Mouse (Mus musculus) liver, embryonic 14.5 days (tissue): ENCODE results near the gene Sumf1. TPM values are rescaled to one million over a fixed set of nuclear protein-coding genes. Genes with fewer than 3 reads are reported as not detected.

ENCODE experiments used
- ATAC-seq: fragments of 200-750 bp; cut with Nextera tagmentation; 2 replicates; pipeline ENCODE4 v1.8.0; 2017; ENCODE audit warnings: moderate number of reproducible peaks, mild to moderate bottlenecking, moderate library complexity; ENCODE audit not compliant: insufficient read depth
- DNase-seq, 3 experiments: peaks; one replicate each; pipeline ENCODE4 v3.0.0-alpha.2; 2012 to 2013; ENCODE audit warnings: low read depth in 3 of 3, low spot score in 3 of 3
- H3K27ac ChIP-seq: fragments of 300-500 bp; sonication (generic); 2 replicates; pipeline ENCODE4 v1.5.1; 2014; ENCODE audit warnings: moderate library complexity, mild to moderate bottlenecking, control low read depth, inconsistent platforms
- H3K27me3 ChIP-seq: fragments of 300-500 bp; sonication (generic); 2 replicates; pipeline ENCODE4 v1.6.1; 2014; ENCODE audit warnings: mild to moderate bottlenecking, low read length, moderate library complexity; ENCODE audit not compliant: control insufficient read depth, insufficient read depth
- H3K36me3 ChIP-seq: fragments of 300-500 bp; sonication (generic); replicated peaks from 2 replicates; pipeline ENCODE4 v1.6.1; 2014; ENCODE audit warnings: low read depth; ENCODE audit not compliant: control insufficient read depth, insufficient read depth
- H3K4me1 ChIP-seq, 2 experiments: fragments of 200-500 bp in 1 of 2; fragments of 300-500 bp in 1 of 2; sonication (generic) in 1 of 2; replicated peaks; 2 replicates each; pipeline ENCODE4 v1.6.1; 2012 to 2014; ENCODE audit warnings: antibody characterized with exemption in 1 of 2, inconsistent platforms in 1 of 2, low read length in 1 of 2; ENCODE audit not compliant: control insufficient read depth in 2 of 2, insufficient read depth in 2 of 2
- H3K4me2 ChIP-seq: fragments of 300-500 bp; sonication (generic); 2 replicates; pipeline ENCODE4 v1.6.1; 2014; ENCODE audit warnings: low read depth, mild to moderate bottlenecking, control low read depth, moderate library complexity
- H3K4me3 ChIP-seq, 2 experiments: fragments of 200-500 bp in 1 of 2; fragments of 300-500 bp in 1 of 2; sonication (generic) in 1 of 2; 2 replicates each; pipeline ENCODE4 v1.5.1; 2012 to 2014; ENCODE audit warnings: low read depth in 2 of 2, low read length in 2 of 2, mild to moderate bottlenecking in 2 of 2, control low read depth in 1 of 2, inconsistent platforms in 1 of 2, moderate library complexity in 1 of 2; ENCODE audit not compliant: insufficient read depth in 1 of 2
- H3K9ac ChIP-seq: fragments of 300-500 bp; sonication (generic); replicated peaks from 2 replicates; pipeline ENCODE4 v1.6.1; 2014; ENCODE audit warnings: mild to moderate bottlenecking, control low read depth, moderate library complexity
- H3K9me3 ChIP-seq: fragments of 300-500 bp; sonication (generic); 2 replicates; pipeline ENCODE4 v1.6.1; 2016; ENCODE audit warnings: low read length, mixed read lengths; ENCODE audit not compliant: control insufficient read depth
- CTCF ChIP-seq: IDR thresholded peaks from 2 replicates; pipeline ENCODE4 v1.5.1; 2016; ENCODE audit warnings: antibody characterized with exemption, low read depth, control low read depth
- EP300 ChIP-seq: IDR thresholded peaks from 2 replicates; pipeline ENCODE4 v1.6.1; 2016; ENCODE audit warnings: antibody characterized with exemption, low read depth
- WGBS: fragments of 180-500 bp; shearing (Covaris S2); extraction: QIAGEN DNeasy Blood & Tissue Kit; methylation state at CpG from one replicate; pipeline ENCODE4 v1.1.7; 2014; ENCODE audit not compliant: insufficient replicate concordance; 5-methylcytosine and 5-hydroxymethylcytosine counted together
- polyA plus RNA-seq, 2 experiments: library from polyadenylated mRNA; depleted of rRNA in 1 of 2; stranded (reverse) in 1 of 2; unstranded in 1 of 2; fragments of >200 nt; fragmentation: Nextera tagmentation in 1 of 2; extraction: Ambion mirVana in 1 of 2; gene quantifications; 2 replicates each; pipeline versions ENCODE4 v1.2.1 to v1.2.3; 2012 to 2014

The Sumf1 gene
- polyA plus RNA-seq, 2 experiments: 5.4 to 8.2 TPM

DNA sequence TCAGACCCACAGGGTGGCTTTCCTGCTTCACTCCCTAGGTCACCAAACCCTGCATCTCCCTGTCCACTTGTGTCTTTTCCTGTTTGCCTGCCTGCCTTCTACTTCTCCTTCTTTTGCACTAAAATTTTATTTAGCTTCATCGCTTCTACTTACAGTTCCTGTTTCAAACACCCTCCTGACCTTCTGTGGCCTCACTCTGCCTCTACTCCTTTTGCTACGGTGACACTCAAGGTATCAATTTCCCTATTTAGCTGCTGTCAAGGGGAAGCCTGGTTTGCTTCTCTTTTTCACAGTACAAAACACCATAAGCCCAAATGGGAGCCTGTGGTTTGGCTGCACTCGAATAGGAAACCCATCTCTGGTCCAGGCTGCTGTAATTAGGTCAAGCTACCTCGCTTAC lies 11.7 kb upstream of the Sumf1 start:
- H3K27ac ChIP-seq: no peak overlapping the region
- H3K9ac ChIP-seq: no peak overlapping the region
- no peak for ATAC-seq
- no peaks in the 10 kb centered on the region for H3K36me3 ChIP-seq
- 14% methylated on average over 4 of the region's 4 CpGs for WGBS
- no peak overlapping the region for H3K4me3 ChIP-seq
- no peak overlapping the region for H3K4me2 ChIP-seq
- no peaks in the 10 kb centered on the region for H3K9me3 ChIP-seq
- TF ChIP-seq EP300: no peak
- TF ChIP-seq CTCF: no peak
- H3K4me1 ChIP-seq: no peaks in the 10 kb centered on the region
- no peaks in the 10 kb centered on the region for H3K27me3 ChIP-seq
- DNase-seq: no peak

DNA sequence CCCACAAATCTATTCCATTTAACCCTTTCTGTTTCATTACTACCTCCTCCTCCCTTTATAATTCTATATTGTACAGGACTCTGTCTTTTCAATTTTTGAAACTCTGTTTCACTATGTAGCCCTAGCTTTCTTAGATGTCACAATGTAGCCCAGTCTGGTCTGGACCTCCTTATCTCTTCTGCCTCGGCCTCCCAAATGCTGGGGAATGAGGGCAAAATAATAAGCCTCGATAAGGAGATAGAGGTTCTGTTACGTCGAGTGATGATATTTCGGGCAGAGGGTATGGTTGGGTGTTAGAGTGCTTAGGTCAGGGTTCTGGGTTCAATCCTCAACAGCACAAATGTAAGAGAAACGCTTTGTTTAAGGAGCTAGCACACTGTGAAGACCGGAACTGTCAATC lies 11.3 kb upstream of the Sumf1 start:
- WGBS: 32% methylated on average over 7 of the region's 7 CpGs
- H3K9me3 ChIP-seq: no peaks in the 10 kb centered on the region
- TF ChIP-seq EP300 (no peak), CTCF (no peak)
- no peak for ATAC-seq
- no peak overlapping the region for H3K27ac ChIP-seq
- H3K4me2 ChIP-seq: no peak overlapping the region
- no peaks in the 10 kb centered on the region for H3K36me3 ChIP-seq
- no peak overlapping the region for H3K9ac ChIP-seq
- H3K4me3 ChIP-seq: no peak overlapping the region
- H3K27me3 ChIP-seq: no peaks in the 10 kb centered on the region
- no peak for DNase-seq
- no peaks in the 10 kb centered on the region for H3K4me1 ChIP-seq

DNA sequence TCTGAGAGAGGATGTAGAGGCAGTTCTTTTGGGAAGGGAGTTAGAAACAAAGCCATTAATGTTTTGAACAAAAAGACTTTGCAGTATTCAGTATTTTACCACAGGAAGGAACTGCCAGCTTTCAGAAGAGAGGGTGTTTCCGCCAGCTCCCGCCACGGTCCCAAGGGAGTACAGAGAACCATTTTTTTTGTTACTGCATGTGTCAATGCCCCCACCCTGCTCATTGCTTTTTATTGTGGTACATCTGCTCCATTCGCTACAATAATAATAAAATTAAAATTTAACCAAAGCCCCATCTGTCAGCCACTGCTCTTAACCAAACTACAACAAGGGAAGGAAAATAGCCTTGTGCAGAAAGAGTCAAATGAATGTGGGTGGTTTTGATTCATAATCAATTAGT lies 7.2 kb upstream of the Sumf1 start:
- DNase-seq (no peak), ATAC-seq (no peak)
- TF ChIP-seq EP300 (no peak), CTCF (no peak)
- no peaks in the 10 kb centered on the region for H3K36me3 ChIP-seq
- H3K4me2 ChIP-seq: no peak overlapping the region
- H3K9me3 ChIP-seq: no peaks in the 10 kb centered on the region
- H3K4me3 ChIP-seq: no peak overlapping the region
- WGBS: 30% methylated on average over 4 of the region's 4 CpGs
- H3K9ac ChIP-seq: no peak overlapping the region
- no peak overlapping the region for H3K27ac ChIP-seq
- no peaks in the 10 kb centered on the region for H3K4me1 ChIP-seq
- no peaks in the 10 kb centered on the region for H3K27me3 ChIP-seq

DNA sequence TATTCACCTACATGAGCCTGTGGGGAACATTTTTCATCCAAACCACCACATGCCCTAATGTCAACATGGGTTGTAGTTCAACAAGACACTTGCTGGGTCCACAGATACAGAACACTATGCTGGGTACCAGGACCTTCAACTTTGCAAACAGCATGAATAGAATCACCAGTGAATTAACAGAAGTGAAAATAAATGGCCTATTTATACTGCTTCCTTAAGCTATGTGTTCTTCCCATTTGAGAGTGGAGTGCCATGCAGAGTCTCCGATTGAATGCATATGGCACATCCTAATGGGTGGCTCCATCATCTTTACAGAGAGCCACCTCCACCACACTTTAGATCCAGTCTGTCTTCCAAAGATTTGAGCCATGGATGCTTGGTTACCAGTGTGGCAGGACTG lies 5.3 kb upstream of the Sumf1 start:
- 76% methylated on average over 1 of the region's 1 CpGs for whole genome bisulfite sequencing
- ATAC-seq: no peak

DNA sequence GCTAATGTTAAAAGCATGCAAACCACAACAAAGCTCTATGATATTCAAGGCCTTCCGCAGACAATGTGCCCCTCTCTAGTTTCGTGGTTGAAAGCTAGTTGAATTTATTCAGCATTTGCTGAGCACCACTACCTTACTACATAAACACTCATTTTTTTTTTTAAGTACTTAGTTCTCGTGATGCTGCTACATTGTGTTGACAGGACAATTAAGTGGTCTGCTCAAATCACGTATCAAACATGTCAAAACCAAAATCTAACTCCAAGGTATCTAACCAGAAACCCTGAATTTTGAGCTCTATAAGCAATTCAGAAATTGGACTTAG lies 265 bp upstream of the Sumf1 start:
- Histone ChIP-seq H3K9me3 (no peaks in the 10 kb centered on the region), H3K27me3 (no peaks in the 10 kb centered on the region), H3K27ac (no peak overlapping the region), H3K4me1 (peaks cover 3% of the 10 kb centered on the region in 2 experiments; a peak in 2 of 4 replicates), H3K36me3 (no peaks in the 10 kb centered on the region), H3K4me2 (peak overlapping the region; percentile 72), H3K9ac (peak overlapping the region; percentile 69), H3K4me3 (peak overlapping the region; percentile 61 to 88)
- TF ChIP-seq EP300 (no peak), CTCF (no peak)
- peak; percentile 34 for ATAC-seq
- 12% methylated on average over 4 of the region's 4 CpGs for WGBS
- no peak for DNase-seq

More for the DNA sequence above, 5.3 kb upstream of the Sumf1 start:
- Histone ChIP-seq H3K9ac (no peak overlapping the region), H3K9me3 (no peaks in the 10 kb centered on the region), H3K4me1 (peaks cover 0 to under 1% of the 10 kb centered on the region in 2 experiments; a peak in 1 of 4 replicates), H3K36me3 (no peaks in the 10 kb centered on the region), H3K27ac (no peak overlapping the region), H3K4me2 (no peak overlapping the region), H3K27me3 (no peaks in the 10 kb centered on the region), H3K4me3 (no peak overlapping the region)
- DNase-seq: no peak
- TF ChIP-seq EP300 (no peak), CTCF (no peak)

DNA sequence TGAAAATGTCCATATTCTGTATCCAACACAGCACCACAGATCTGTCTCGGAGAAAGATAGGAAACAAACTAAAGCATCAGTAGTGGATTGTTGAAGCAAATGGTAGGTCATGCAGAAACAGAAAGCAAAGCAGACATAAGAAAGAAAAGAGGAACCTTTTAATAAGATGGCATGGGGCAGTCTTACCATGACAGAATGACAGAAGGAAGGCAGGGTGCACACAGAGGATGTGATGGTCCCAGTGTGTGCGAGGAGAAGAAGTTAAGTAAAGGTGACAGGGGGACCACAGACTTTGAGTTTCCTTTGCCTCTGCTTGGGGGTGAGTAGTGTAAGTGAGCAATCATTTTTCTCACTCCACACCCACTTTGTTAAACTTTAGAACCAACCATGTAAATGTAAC lies 6.3 kb downstream of the Sumf1 start:
- H3K4me3 ChIP-seq: no peak overlapping the region
- no peaks in the 10 kb centered on the region for H3K9me3 ChIP-seq
- TF ChIP-seq CTCF (no peak), EP300 (no peak)
- DNase-seq (no peak), ATAC-seq (no peak)
- H3K4me2 ChIP-seq: no peak overlapping the region
- no peak overlapping the region for H3K27ac ChIP-seq
- H3K9ac ChIP-seq: no peak overlapping the region
- no peaks in the 10 kb centered on the region for H3K27me3 ChIP-seq
- no peaks in the 10 kb centered on the region for H3K4me1 ChIP-seq
- no peaks in the 10 kb centered on the region for H3K36me3 ChIP-seq
- 47% methylated on average over 2 of the region's 2 CpGs for WGBS
